ENCODE assay signal across 8 mouse cellular contexts in genomic region chr2:156313153-156313552, GRCm38 (mm10). TPM values are rescaled to one million over a fixed set of nuclear protein-coding genes. Genes with fewer than 3 reads are reported as not detected.
DNase-seq lines count a peak whose midpoint lies in the region; ATAC-seq and TF ChIP-seq lines count a peak whose summit lies in the region.

No protein-coding gene starts in this region.

- peak overlapping the region; percentile 96; the same call in 1 of the 2 replicates for H3K27ac ChIP-seq in embryonic facial prominence, embryonic 12.5 days
- H3K27ac ChIP-seq in intestine, embryonic 16.5 days (ENCODE audit: low read length) = peak overlapping the region; percentile 99
- 0 out of 2 replicates have a peak overlapping the region, but pooled peaks have one; percentile 97 for H3K27ac ChIP-seq in small intestine, adult 2 months (ENCODE audit: insufficient read depth, low read depth, low read length)

- WGBS in embryonic facial prominence, embryonic 12.5 days = 58% methylated on average over 3 of the region's 3 CpGs
- 51% methylated on average over 3 of the region's 3 CpGs for WGBS in intestine, embryonic 16.5 days
- WGBS in small intestine, adult 2 months = 27% methylated on average over 3 of the region's 3 CpGs

- no peak for DNase-seq in layer of hippocampus, adult 8-10 months (ENCODE audit: low spot score in 2 of 2)
- DNase-seq in ovary, postnatal 10 days (ENCODE audit: low spot score) = no peak
- no peak for DNase-seq in thymus, postnatal 0 days (ENCODE audit: low spot score)

- ATAC-seq in megakaryocyte, adult 5-6 weeks (ENCODE audit: poor library complexity, severe bottlenecking) = no peak
- no peak for ATAC-seq in embryonic facial prominence, embryonic 12.5 days (ENCODE audit: insufficient number of reproducible peaks, insufficient read depth, low FRiP score, low TSS enrichment)
- ATAC-seq in intestine, embryonic 16.5 days = no peak

- H3K4me1 ChIP-seq in megakaryocyte, embryonic 14.5 days = peaks cover 39% of the 10 kb centered on the region
- peaks cover 10% of the 10 kb centered on the region for H3K4me1 ChIP-seq in embryonic facial prominence, embryonic 12.5 days
- 0 out of 2 replicates have a peak, but pooled peaks cover 5% of the 10 kb centered on the region for H3K4me1 ChIP-seq in intestine, embryonic 16.5 days (ENCODE audit: control insufficient read depth, insufficient read depth, low read length)
- peaks cover 2% of the 10 kb centered on the region; the same call in 1 of the 2 replicates for H3K4me1 ChIP-seq in small intestine, adult 2 months (ENCODE audit: control insufficient read depth, insufficient read depth, insufficient read length, low read length)

- H3K27me3 ChIP-seq in megakaryocyte, embryonic 14.5 days (replicated peaks) = peaks cover 1% of the 10 kb centered on the region
- H3K27me3 ChIP-seq in embryonic facial prominence, embryonic 12.5 days = no peaks in the 10 kb centered on the region
- no peaks in the 10 kb centered on the region for H3K27me3 ChIP-seq in intestine, embryonic 16.5 days (replicated peaks; ENCODE audit: control insufficient read depth, insufficient read depth, low read length)
- H3K27me3 ChIP-seq in small intestine, adult 2 months (ENCODE audit: control insufficient read depth, insufficient read depth, low read length) = no peaks in the 10 kb centered on the region

- peaks cover 25% of the 10 kb centered on the region for H3K36me3 ChIP-seq in megakaryocyte, embryonic 14.5 days (replicated peaks; ENCODE audit: low read length)
- 0 out of 2 replicates have a peak, but pooled peaks cover 9% of the 10 kb centered on the region for H3K36me3 ChIP-seq in embryonic facial prominence, embryonic 12.5 days
- H3K36me3 ChIP-seq in intestine, embryonic 16.5 days (ENCODE audit: control insufficient read depth, insufficient read depth, low read length) = peaks cover 3% of the 10 kb centered on the region; the same call in 1 of the 2 replicates
- H3K36me3 ChIP-seq in small intestine, adult 2 months (ENCODE audit: control insufficient read depth, insufficient read depth, low read length) = no peaks in the 10 kb centered on the region

- H3K9me3 ChIP-seq in megakaryocyte, embryonic 14.5 days = peaks cover 6% of the 10 kb centered on the region; the same call in 1 of the 2 replicates
- H3K9me3 ChIP-seq in embryonic facial prominence, embryonic 12.5 days = no peaks in the 10 kb centered on the region
- H3K9me3 ChIP-seq in intestine, embryonic 16.5 days (ENCODE audit: control insufficient read depth, low read length) = no peaks in the 10 kb centered on the region

- H3K4me2 ChIP-seq in embryonic facial prominence, embryonic 12.5 days (replicated peaks) = peak overlapping the region; percentile 82
- H3K4me2 ChIP-seq in intestine, embryonic 16.5 days (ENCODE audit: low read depth, low read length) = peak overlapping the region; percentile 76

- TF ChIP-seq CTCF in small intestine, adult 2 months (IDR thresholded peaks at IDR 0.05; ENCODE audit: extremely low read depth, insufficient read length, insufficient replicate concordance, low read depth, low read length) = no peak

- H3K4me3 ChIP-seq in megakaryocyte, embryonic 14.5 days (replicated peaks) = peak overlapping the region; percentile 95
- peak overlapping the region; percentile 89 for H3K4me3 ChIP-seq in embryonic facial prominence, embryonic 12.5 days
- H3K4me3 ChIP-seq in intestine, embryonic 16.5 days (ENCODE audit: low read length) = peak overlapping the region; percentile 95
- no peak overlapping the region for H3K4me3 ChIP-seq in small intestine, adult 2 months (ENCODE audit: low read depth, low read length)

- H3K9ac ChIP-seq in embryonic facial prominence, embryonic 12.5 days = peak overlapping the region; percentile 95; the same call in 1 of the 2 replicates
- H3K9ac ChIP-seq in intestine, embryonic 16.5 days (ENCODE audit: low read depth, low read length) = peak overlapping the region; percentile 90

- no peak for TF ChIP-seq POLR2A in small intestine, adult 2 months (IDR thresholded peaks at IDR 0.05; ENCODE audit: low read depth, low read length)

RNA-seq across cellular contexts. Expression of gene Scand1, which starts 0.6 kb away (rescaled TPM):
- polyA plus RNA-seq in megakaryocyte, embryonic 14.5 days (2012; ENCODE audit: insufficient read depth, low replicate concordance) = 797 and 1,035 TPM in 2 replicates
- total RNA-seq in megakaryocyte, adult 5-6 weeks (2015) = 5.8 and 11.9 TPM in 2 replicates
- 8.7 and 11.8 TPM in 2 replicates for total RNA-seq in megakaryocyte, adult 5-6 weeks (2017)
- 106 and 119 TPM in 2 replicates for polyA plus RNA-seq in embryonic facial prominence, embryonic 12.5 days (2016; fragmentation: Nextera tagmentation; extraction: Ambion mirVana)
- polyA plus RNA-seq in intestine, embryonic 16.5 days (2015; fragmentation: Nextera tagmentation; extraction: Ambion mirVana) = 48.9 and 56.6 TPM in 2 replicates
- 234 and 518 TPM in 2 replicates for polyA plus RNA-seq in small intestine, adult 2 months (2012; rRNA removed)
- total RNA-seq in layer of hippocampus, adult 8-10 months (2022) = 10 to 100 TPM; 59.9 to 80.3 (median 72.3) TPM
- 176 and 184 TPM in 2 replicates for polyA plus RNA-seq in thymus, postnatal 0 days (2015; fragmentation: Nextera tagmentation; extraction: Ambion mirVana)

RNA-seq across cellular contexts. Expression of gene Cnbd2, which starts 1.1 kb away (rescaled TPM):
- 0.74 TPM in 1 of 2 replicates, not detected in the other for polyA plus RNA-seq in megakaryocyte, embryonic 14.5 days (2012; ENCODE audit: insufficient read depth, low replicate concordance)
- total RNA-seq in megakaryocyte, adult 5-6 weeks (2015) = 3.6 and 6.2 TPM in 2 replicates
- 16.2 and 24.5 TPM in 2 replicates for total RNA-seq in megakaryocyte, adult 5-6 weeks (2017)
- 5.1 and 5.6 TPM in 2 replicates for polyA plus RNA-seq in embryonic facial prominence, embryonic 12.5 days (2016; fragmentation: Nextera tagmentation; extraction: Ambion mirVana)
- polyA plus RNA-seq in intestine, embryonic 16.5 days (2015; fragmentation: Nextera tagmentation; extraction: Ambion mirVana) = 4.2 and 4.5 TPM in 2 replicates
- 0.19 and 0.48 TPM in 2 replicates for polyA plus RNA-seq in small intestine, adult 2 months (2012; rRNA removed)
- total RNA-seq in layer of hippocampus, adult 8-10 months (2022) = 1 to 10 TPM; 4.8 to 7.1 (median 6.8) TPM
- 10.3 and 12.2 TPM in 2 replicates for polyA plus RNA-seq in thymus, postnatal 0 days (2015; fragmentation: Nextera tagmentation; extraction: Ambion mirVana)
